Mouse (Mus musculus) liver, embryonic 11.5 days (tissue): Measurements from ENCODE around the gene Bmyc. TPM values are rescaled to one million over a fixed set of nuclear protein-coding genes. Genes with fewer than 3 reads are reported as not detected.

Experiments used
- ATAC-seq: fragments of 200-750 bp; cut with Nextera tagmentation; replicated peaks from 2 replicates; pipeline ENCODE4 v1.8.0; 2017; ENCODE audit warnings: moderate number of reproducible peaks, mild to moderate bottlenecking, moderate TSS enrichment, moderate library complexity; ENCODE audit not compliant: low FRiP score
- DNase-seq: peaks from one replicate; pipeline ENCODE4 v3.0.0-alpha.2; 2017; ENCODE audit warnings: low spot score
- H3K27ac ChIP-seq: fragments of 300-500 bp; sonication (generic); 2 replicates; pipeline ENCODE4 v1.5.1; 2014; ENCODE audit warnings: mild to moderate bottlenecking, low read depth, low read length, control low read depth
- H3K27me3 ChIP-seq: fragments of 300-500 bp; sonication (generic); replicated peaks from 2 replicates; pipeline ENCODE4 v1.6.1; 2014; ENCODE audit warnings: low read length, mixed read lengths; ENCODE audit not compliant: control insufficient read depth, insufficient read depth
- H3K36me3 ChIP-seq: fragments of 300-500 bp; sonication (generic); 2 replicates; pipeline ENCODE4 v1.6.1; 2014; ENCODE audit warnings: mild to moderate bottlenecking, low read length, moderate library complexity, mixed read lengths; ENCODE audit not compliant: control insufficient read depth, insufficient read depth
- H3K4me1 ChIP-seq: fragments of 300-500 bp; sonication (generic); replicated peaks from 2 replicates; pipeline ENCODE4 v1.6.1; 2014; ENCODE audit warnings: low read length, mixed read lengths; ENCODE audit not compliant: control insufficient read depth, insufficient read depth
- H3K4me2 ChIP-seq: fragments of 300-500 bp; sonication (generic); 2 replicates; pipeline ENCODE4 v1.6.1; 2014; ENCODE audit warnings: mild to moderate bottlenecking, control low read depth, moderate library complexity
- H3K4me3 ChIP-seq: fragments of 300-500 bp; sonication (generic); 2 replicates; pipeline ENCODE4 v1.5.1; 2014; ENCODE audit warnings: low read depth, low read length, control low read depth
- H3K9ac ChIP-seq: fragments of 300-500 bp; sonication (generic); 2 replicates; pipeline ENCODE4 v1.6.1; 2014; ENCODE audit warnings: low read depth, low read length, control low read depth
- H3K9me3 ChIP-seq: fragments of 300-500 bp; sonication (generic); 2 replicates; pipeline ENCODE4 v1.6.1; 2016; ENCODE audit warnings: low read length, inconsistent platforms, mixed read lengths; ENCODE audit not compliant: control insufficient read depth
- WGBS: fragments of 180-500 bp; shearing (Covaris S2); extraction: QIAGEN DNeasy Blood & Tissue Kit; methylation state at CpG from one replicate; pipeline ENCODE4 v1.1.7; 2014; 5-methylcytosine and 5-hydroxymethylcytosine counted together
- polyA plus RNA-seq: library from polyadenylated mRNA; unstranded; fragments of >200 nt; fragmentation: Nextera tagmentation; extraction: Ambion mirVana; gene quantifications from 2 replicates; pipeline ENCODE4 v1.2.1, GENCODE M21; 2014

Gene Bmyc
- 35.6 and 37.8 TPM in 2 replicates for polyA plus RNA-seq

- Histone ChIP-seq H3K9ac (peak within 1 kb of the TSS; percentile 60), H3K9me3 (no peaks in the 10 kb centered on the region), H3K4me2 (peak within 1 kb of the TSS; percentile 82), H3K27me3 (no peaks in the 10 kb centered on the region; the same call in 1 of the 2 replicates), H3K27ac (no peak within 1 kb of the TSS; the same call in 1 of the 2 replicates), H3K4me3 (peak within 1 kb of the TSS; percentile 65), H3K4me1 (no peaks in the 10 kb centered on the region), H3K36me3 (no peaks in the 10 kb centered on the region)
- DNase-seq (peak; percentile 76), ATAC-seq (peak; percentile 81)
- WGBS = under 1% methylated on average over 78 of the region's 78 CpGs
Measured at GRCm38 (mm10) chr2:25706643-25707481, at the start of gene Bmyc. Gene Bmyc (plus strand): TSS chr2:25706739.

- DNase-seq = no peak
- WGBS = 82% methylated on average over 4 of the region's 4 CpGs
Measured at GRCm38 (mm10) chr2:25657246-25657645, 49.3 kb upstream of the Bmyc start.

GRCm38 (mm10) chr2:25657652-25658051 lies 48.9 kb upstream of the Bmyc start, which contains the start of gene Lcn5:
Gene Lcn5 (plus strand): TSS chr2:25657952.
- H3K4me1 ChIP-seq = no peaks in the 10 kb centered on the region
- ATAC-seq = no peak
- no peaks in the 10 kb centered on the region for H3K9me3 ChIP-seq
- DNase-seq = no peak
- H3K27me3 ChIP-seq = 0 out of 2 replicates have a peak, but pooled peaks cover 3% of the 10 kb centered on the region
- H3K4me2 ChIP-seq = no peak within 1 kb of the TSS
- no peak within 1 kb of the TSS for H3K4me3 ChIP-seq
- H3K36me3 ChIP-seq = no peaks in the 10 kb centered on the region
- H3K27ac ChIP-seq = no peak within 1 kb of the TSS
- no peak within 1 kb of the TSS for H3K9ac ChIP-seq

More at GRCm38 (mm10) chr2:25657246-25657645, 49.3 kb upstream of the Bmyc start:
- Histone ChIP-seq H3K4me2 (no peak overlapping the region), H3K9me3 (no peaks in the 10 kb centered on the region), H3K27ac (no peak overlapping the region), H3K4me1 (no peaks in the 10 kb centered on the region), H3K27me3 (0 out of 2 replicates have a peak, but pooled peaks cover 3% of the 10 kb centered on the region), H3K4me3 (no peak overlapping the region), H3K9ac (no peak overlapping the region), H3K36me3 (no peaks in the 10 kb centered on the region)
- no peak for ATAC-seq

GRCm38 (mm10) chr2:25660279-25660678 lies 46.3 kb upstream of the Bmyc start:
- Histone ChIP-seq H3K4me1 (no peaks in the 10 kb centered on the region), H3K9me3 (no peaks in the 10 kb centered on the region), H3K4me2 (no peak overlapping the region), H3K27me3 (0 out of 2 replicates have a peak, but pooled peaks cover under 1% of the 10 kb centered on the region), H3K27ac (no peak overlapping the region), H3K4me3 (no peak overlapping the region), H3K36me3 (no peaks in the 10 kb centered on the region), H3K9ac (no peak overlapping the region)
- DNase-seq (no peak), ATAC-seq (no peak)
- 84% methylated on average over 8 of the region's 8 CpGs for WGBS

GRCm38 (mm10) chr2:25661245-25661970 lies 45.1 kb upstream of the Bmyc start:
- no peak overlapping the region for H3K4me3 ChIP-seq
- no peaks in the 10 kb centered on the region for H3K4me1 ChIP-seq
- no peak overlapping the region for H3K9ac ChIP-seq
- H3K27me3 ChIP-seq = no peaks in the 10 kb centered on the region
- no peak overlapping the region for H3K4me2 ChIP-seq
- no peak for ATAC-seq
- 83% methylated on average over 6 of the region's 6 CpGs for WGBS
- DNase-seq = no peak
- H3K36me3 ChIP-seq = no peaks in the 10 kb centered on the region
- no peaks in the 10 kb centered on the region for H3K9me3 ChIP-seq
- H3K27ac ChIP-seq = no peak overlapping the region

- ATAC-seq (no peak), DNase-seq (no peak)
- no peak overlapping the region for H3K9ac ChIP-seq
- WGBS = 66% methylated on average over 1 of the region's 1 CpGs
- no peaks in the 10 kb centered on the region for H3K36me3 ChIP-seq
- H3K4me2 ChIP-seq = no peak overlapping the region
- H3K27me3 ChIP-seq = no peaks in the 10 kb centered on the region
- H3K4me1 ChIP-seq = no peaks in the 10 kb centered on the region
- no peak overlapping the region for H3K27ac ChIP-seq
- no peak overlapping the region for H3K4me3 ChIP-seq
- H3K9me3 ChIP-seq = no peaks in the 10 kb centered on the region
Measured at GRCm38 (mm10) chr2:25663511-25663910, 43.0 kb upstream of the Bmyc start.

DNA sequence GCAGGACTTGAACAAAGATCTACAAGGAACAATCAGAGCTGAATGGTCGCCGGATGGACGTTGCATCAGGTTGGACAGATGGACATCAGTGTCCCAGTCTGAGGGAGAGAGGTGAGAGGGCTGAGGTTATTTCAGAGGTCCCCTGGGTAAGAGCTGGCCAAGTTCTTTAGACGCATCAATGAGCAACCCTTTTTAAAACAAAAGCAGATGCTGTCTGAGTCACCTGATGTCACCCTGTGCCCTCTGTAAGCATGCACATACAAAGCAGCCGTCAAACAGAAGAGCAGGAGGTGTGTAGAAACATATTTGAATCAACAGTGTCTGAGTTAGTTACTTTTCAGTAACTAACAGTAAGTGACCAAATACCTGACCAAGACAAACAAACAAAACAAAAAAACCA lies 42.4 kb upstream of the Bmyc start:
- no peak for ATAC-seq
- H3K4me3 ChIP-seq = no peak overlapping the region
- H3K4me1 ChIP-seq = no peaks in the 10 kb centered on the region
- no peak overlapping the region for H3K27ac ChIP-seq
- H3K4me2 ChIP-seq = no peak overlapping the region
- no peaks in the 10 kb centered on the region for H3K9me3 ChIP-seq
- H3K36me3 ChIP-seq = no peaks in the 10 kb centered on the region
- WGBS = 85% methylated on average over 5 of the region's 5 CpGs
- DNase-seq = no peak
- H3K9ac ChIP-seq = no peak overlapping the region
- H3K27me3 ChIP-seq = no peaks in the 10 kb centered on the region

DNA sequence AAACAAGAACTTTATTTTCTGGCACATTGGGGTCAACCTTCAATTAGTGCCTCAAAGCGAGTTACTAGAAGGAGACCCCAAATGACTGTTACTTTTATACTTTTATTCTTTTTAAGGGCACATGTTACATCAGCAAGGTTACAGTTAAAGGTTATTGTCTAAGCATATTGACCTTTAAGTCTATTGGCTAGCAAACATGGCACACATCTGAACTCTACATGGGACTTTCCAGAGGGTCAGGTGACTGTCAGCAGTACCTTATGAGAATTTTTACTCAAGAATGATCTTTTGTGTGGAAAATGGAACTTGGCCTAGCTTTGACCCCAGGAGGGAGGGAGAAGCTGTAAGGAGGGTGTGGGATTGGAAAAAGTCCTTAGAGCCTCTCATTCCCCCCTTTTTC lies 40.0 kb upstream of the Bmyc start:
- no peak overlapping the region for H3K4me3 ChIP-seq
- no peak overlapping the region for H3K4me2 ChIP-seq
- no peak overlapping the region for H3K9ac ChIP-seq
- no peaks in the 10 kb centered on the region for H3K27me3 ChIP-seq
- ATAC-seq = no peak
- H3K9me3 ChIP-seq = no peaks in the 10 kb centered on the region
- H3K36me3 ChIP-seq = no peaks in the 10 kb centered on the region
- 45% methylated on average over 1 of the region's 1 CpGs for WGBS
- DNase-seq = no peak
- no peaks in the 10 kb centered on the region for H3K4me1 ChIP-seq
- H3K27ac ChIP-seq = no peak overlapping the region
